Mouse (Mus musculus): ENCODE data around the gene 9330182L06Rik.

GRCm38 (mm10) chr5:9511027-9511426 is 245.1 kb downstream of the 9330182L06Rik start:
- TF ChIP-seq CTCF (IDR thresholded peaks at IDR 0.05; ENCODE audit: low read depth) (no peak), EP300 (IDR thresholded peaks at IDR 0.05; ENCODE audit: low read depth) (no peak)

Data from liver, embryonic 14.5 days (tissue).